Mouse (Mus musculus): ENCODE measurements at regions not wholly inside any gene's neighbourhood (a gene's known extent, or its start where the extent isn't known, plus 50 kb on each side); places are given as distances from the start of the nearest gene placed in this dataset.

GRCm38 (mm10) chr10:37842820-37843219 is 704.1 kb upstream of the Marcks start:
- no peak for TF ChIP-seq EP300 (IDR thresholded peaks at IDR 0.05; ENCODE audit: low read depth)
- no peak for TF ChIP-seq CTCF (IDR thresholded peaks at IDR 0.05; ENCODE audit: low read depth)
